Mouse (Mus musculus) forebrain, embryonic 11.5 days (tissue): ENCODE data around the gene Fbxo21. TPM values are rescaled to one million over a fixed set of nuclear protein-coding genes. Genes with fewer than 3 reads are reported as not detected.

Source experiments
- ATAC-seq: fragments of 200-750 bp; cut with Nextera tagmentation; replicated peaks from 2 replicates; pipeline ENCODE4 v1.8.0; 2017; ENCODE audit warnings: moderate TSS enrichment; ENCODE audit not compliant: low FRiP score
- DNase-seq: peaks from one replicate; pipeline ENCODE4 v3.0.0-alpha.2; 2017; ENCODE audit warnings: low spot score
- H3K27ac ChIP-seq: fragments of 300-500 bp; sonication (generic); 2 replicates; pipeline ENCODE4 v1.5.1; 2014; ENCODE audit warnings: low read depth, low read length
- H3K27me3 ChIP-seq: fragments of 300-500 bp; sonication (generic); 2 replicates; pipeline ENCODE4 v1.6.1; 2014; ENCODE audit warnings: mild to moderate bottlenecking, low read length, mixed read lengths; ENCODE audit not compliant: control insufficient read depth, insufficient read depth
- H3K36me3 ChIP-seq: fragments of 300-500 bp; sonication (generic); 2 replicates; pipeline ENCODE4 v1.6.1; 2014; ENCODE audit warnings: mild to moderate bottlenecking, low read length, moderate library complexity, mixed read lengths; ENCODE audit not compliant: control insufficient read depth, insufficient read depth
- H3K4me1 ChIP-seq: fragments of 300-500 bp; sonication (generic); replicated peaks from 2 replicates; pipeline ENCODE4 v1.6.1; 2014; ENCODE audit warnings: low read length, mixed read lengths; ENCODE audit not compliant: control insufficient read depth, insufficient read depth
- H3K4me2 ChIP-seq: fragments of 300-500 bp; sonication (generic); 2 replicates; pipeline ENCODE4 v1.6.1; 2014; ENCODE audit warnings: low read depth, mild to moderate bottlenecking, low read length, moderate library complexity, mixed read lengths; ENCODE audit not compliant: severe bottlenecking
- H3K4me3 ChIP-seq: fragments of 300-500 bp; sonication (generic); 2 replicates; pipeline ENCODE4 v1.5.1; 2014; ENCODE audit warnings: low read depth, low read length
- H3K9ac ChIP-seq: fragments of 300-500 bp; sonication (generic); 2 replicates; pipeline ENCODE4 v1.6.1; 2014; ENCODE audit warnings: low read length
- H3K9me3 ChIP-seq: fragments of 300-500 bp; sonication (generic); 2 replicates; pipeline ENCODE4 v1.6.1; 2016; ENCODE audit warnings: low read length, mixed read lengths; ENCODE audit not compliant: control insufficient read depth
- WGBS: fragments of 180-500 bp; shearing (Covaris S2); extraction: QIAGEN DNeasy Blood & Tissue Kit; methylation state at CpG from one replicate; pipeline ENCODE4 v1.1.7; 2014; 5-methylcytosine and 5-hydroxymethylcytosine counted together
- polyA plus RNA-seq: library from polyadenylated mRNA; unstranded; fragments of >200 nt; fragmentation: Nextera tagmentation; extraction: Ambion mirVana; gene quantifications from 2 replicates; pipeline ENCODE4 v1.2.1, GENCODE M21; 2014

Gene Fbxo21
- polyA plus RNA-seq, 1 experiment from 2014 or later: 122 TPM

DNA sequence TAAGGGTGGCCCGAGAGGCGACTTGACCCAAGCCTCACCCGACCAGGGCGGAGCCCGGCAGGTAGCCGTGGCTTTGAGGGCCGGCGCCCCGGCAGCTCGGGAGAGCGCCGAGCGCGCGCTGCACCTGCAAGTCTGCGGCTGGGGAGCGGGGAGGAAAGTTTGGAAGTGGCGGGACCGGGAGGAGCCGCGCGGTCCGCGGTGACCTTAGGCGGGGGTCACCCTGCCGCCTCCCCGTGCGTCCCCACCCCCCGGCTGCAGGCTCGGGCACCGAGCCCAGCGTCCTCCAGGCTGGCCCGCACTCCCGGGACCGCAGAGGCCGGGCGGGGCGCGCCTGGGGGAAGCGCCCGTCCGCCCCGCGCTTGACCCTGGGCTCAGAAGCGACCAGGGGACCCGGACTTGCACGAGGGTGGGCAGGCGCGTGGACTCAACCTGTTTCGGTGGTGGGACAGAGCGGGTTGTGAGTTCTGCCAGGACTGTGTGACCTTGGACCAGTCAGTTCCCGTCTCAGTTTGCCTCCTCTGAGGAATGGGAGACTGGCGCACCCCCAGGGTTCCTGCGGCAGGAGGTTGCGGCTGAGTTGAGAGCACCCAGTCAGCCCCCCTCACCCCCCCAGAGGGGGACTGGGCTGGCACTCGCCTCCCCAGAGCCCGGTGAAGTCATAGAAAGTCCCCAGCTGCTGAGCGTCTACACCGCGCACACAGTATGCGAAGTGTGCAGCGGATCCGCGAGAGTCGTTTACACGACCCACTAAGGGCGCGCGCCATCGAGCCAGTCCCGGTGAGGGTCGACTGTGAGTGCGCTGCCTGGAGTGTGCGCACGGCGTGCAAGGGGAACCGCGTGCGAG lies 51.9 kb downstream of the Fbxo21 start:
- Histone ChIP-seq H3K4me2 (peak overlapping the region; percentile 100), H3K4me1 (peaks cover 28% of the 10 kb centered on the region), H3K27ac (no peak overlapping the region), H3K4me3 (peak overlapping the region; percentile 62), H3K9me3 (no peaks in the 10 kb centered on the region), H3K36me3 (no peaks in the 10 kb centered on the region), H3K9ac (no peak overlapping the region; the same call in 1 of the 2 replicates), H3K27me3 (peaks cover 48% of the 10 kb centered on the region)
- WGBS: 2% methylated on average over 73 of the region's 79 CpGs
- no peak for DNase-seq
- ATAC-seq: no peak

DNA sequence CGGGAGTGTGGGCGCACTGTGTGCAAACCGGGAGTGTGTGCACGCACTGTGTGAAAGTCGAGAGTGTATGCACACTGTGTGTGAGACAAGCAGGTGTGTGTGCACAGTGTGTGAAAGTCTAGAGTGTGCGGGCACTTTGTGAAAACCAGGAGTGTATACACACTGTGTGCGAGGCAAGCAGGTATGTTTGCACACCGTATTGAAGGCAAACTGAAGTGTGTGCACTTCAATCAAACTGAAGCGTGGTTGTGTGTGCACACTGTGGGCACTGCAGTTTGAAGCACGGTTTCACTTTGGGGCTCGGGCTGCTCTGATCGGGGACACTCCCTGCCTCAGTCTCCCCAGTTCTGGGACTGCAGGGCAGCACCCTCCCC lies 52.5 kb downstream of the Fbxo21 start:
- no peak for DNase-seq
- H3K4me1 ChIP-seq: peaks cover 28% of the 10 kb centered on the region
- ATAC-seq: 0 out of 2 replicates have a peak, but pooled peaks have one; percentile 31

DNA sequence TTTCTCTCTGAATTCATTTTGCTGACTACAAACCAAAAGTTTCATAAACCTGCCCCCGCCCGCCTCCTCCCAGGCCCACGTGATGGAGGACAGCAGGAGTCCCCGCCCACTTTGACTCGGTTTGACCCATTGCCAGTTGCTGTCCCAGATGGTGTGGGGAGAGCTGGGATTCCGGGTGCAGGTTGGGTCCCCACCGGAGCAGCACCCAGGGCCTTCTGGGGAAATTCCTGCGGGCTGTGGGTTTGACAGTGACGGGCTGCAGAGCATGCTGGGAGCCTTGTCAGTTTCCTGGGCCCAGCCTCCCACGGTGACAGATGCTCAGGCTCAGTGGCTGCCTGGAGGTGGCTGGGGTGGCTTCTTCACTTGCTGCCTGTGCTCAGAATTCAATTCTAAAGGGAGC lies 52.9 kb downstream of the Fbxo21 start:
- H3K27ac ChIP-seq: no peak overlapping the region
- no peak for DNase-seq
- peak overlapping the region; percentile 11 for H3K4me3 ChIP-seq
- ATAC-seq: no peak
- H3K9me3 ChIP-seq: no peaks in the 10 kb centered on the region
- no peak overlapping the region for H3K9ac ChIP-seq
- no peaks in the 10 kb centered on the region for H3K36me3 ChIP-seq
- H3K4me1 ChIP-seq: peaks cover 28% of the 10 kb centered on the region
- 4% methylated on average over 10 of the region's 10 CpGs for WGBS
- H3K27me3 ChIP-seq: peaks cover 48% of the 10 kb centered on the region
- peak overlapping the region; percentile 25; the same call in 1 of the 2 replicates for H3K4me2 ChIP-seq

More for the DNA sequence above, 52.5 kb downstream of the Fbxo21 start:
- WGBS: 10% methylated on average over 12 of the region's 12 CpGs
- Histone ChIP-seq H3K9ac (no peak overlapping the region), H3K27me3 (peaks cover 48% of the 10 kb centered on the region), H3K4me3 (peak overlapping the region; percentile 62), H3K27ac (no peak overlapping the region), H3K9me3 (no peaks in the 10 kb centered on the region), H3K4me2 (peak overlapping the region; percentile 25; the same call in 1 of the 2 replicates), H3K36me3 (no peaks in the 10 kb centered on the region)

DNA sequence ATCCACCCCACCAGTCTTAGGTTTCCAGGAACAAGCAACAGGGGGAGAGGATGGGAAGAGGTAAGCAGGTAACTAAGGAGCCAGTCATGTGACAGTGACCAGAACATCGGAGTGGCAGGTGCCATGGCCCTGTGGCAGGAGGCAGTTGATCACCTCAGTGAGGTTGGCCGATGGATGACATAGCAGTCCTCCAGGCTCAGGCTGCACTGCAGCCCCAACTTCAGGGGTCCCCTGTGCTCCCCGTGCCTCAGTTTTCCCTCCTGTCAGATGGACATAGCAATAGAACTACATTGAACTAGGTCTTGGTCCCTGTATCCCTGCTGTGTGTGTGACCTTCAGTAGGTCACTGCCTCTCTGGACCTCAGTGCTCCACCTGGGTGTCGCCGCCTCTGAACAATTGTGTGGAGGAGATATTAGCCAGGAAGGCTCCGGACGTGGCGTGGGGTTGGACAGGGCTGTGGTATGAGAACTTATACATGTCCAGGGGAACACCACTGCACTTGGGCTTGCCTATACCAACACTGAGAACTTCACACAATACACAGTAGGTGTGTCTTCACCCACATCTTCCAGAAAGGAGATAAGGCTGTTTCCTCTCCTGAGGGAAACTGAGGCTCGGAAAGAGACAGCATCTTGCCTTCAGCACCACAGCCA lies 53.6 kb downstream of the Fbxo21 start:
- Histone ChIP-seq H3K27me3 (peaks cover 48% of the 10 kb centered on the region), H3K9ac (no peak overlapping the region), H3K4me2 (no peak overlapping the region), H3K27ac (no peak overlapping the region), H3K36me3 (no peaks in the 10 kb centered on the region), H3K9me3 (no peaks in the 10 kb centered on the region), H3K4me1 (peaks cover 28% of the 10 kb centered on the region), H3K4me3 (no peak overlapping the region)
- WGBS: 91% methylated on average over 9 of the region's 9 CpGs
- DNase-seq (no peak), ATAC-seq (no peak)

DNA sequence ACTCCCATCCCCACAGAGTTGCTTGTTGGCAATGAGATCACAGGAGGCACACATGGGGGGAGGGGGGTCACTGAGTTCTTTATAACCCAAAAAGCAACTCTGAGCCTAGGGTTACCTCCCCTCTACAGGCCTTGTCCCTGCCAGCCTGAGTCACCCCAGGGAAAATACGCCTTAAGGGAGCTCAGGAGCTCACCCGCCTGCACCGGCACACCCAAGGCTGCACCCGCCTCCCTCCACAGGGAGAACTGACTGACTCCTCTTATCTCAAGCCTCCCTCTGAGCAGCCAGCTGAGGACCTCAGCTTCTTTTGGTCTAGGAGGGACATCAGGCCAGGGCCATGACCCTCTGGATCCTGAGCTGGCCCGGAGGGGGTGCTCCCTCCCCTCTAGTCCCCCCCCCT lies 54.5 kb downstream of the Fbxo21 start:
- Histone ChIP-seq H3K9me3 (no peaks in the 10 kb centered on the region), H3K27ac (no peak overlapping the region), H3K9ac (no peak overlapping the region), H3K4me1 (peaks cover 28% of the 10 kb centered on the region), H3K4me3 (no peak overlapping the region), H3K27me3 (peaks cover 41% of the 10 kb centered on the region), H3K36me3 (no peaks in the 10 kb centered on the region), H3K4me2 (no peak overlapping the region)
- ATAC-seq: no peak
- WGBS: 51% methylated on average over 5 of the region's 5 CpGs
- no peak for DNase-seq

DNA sequence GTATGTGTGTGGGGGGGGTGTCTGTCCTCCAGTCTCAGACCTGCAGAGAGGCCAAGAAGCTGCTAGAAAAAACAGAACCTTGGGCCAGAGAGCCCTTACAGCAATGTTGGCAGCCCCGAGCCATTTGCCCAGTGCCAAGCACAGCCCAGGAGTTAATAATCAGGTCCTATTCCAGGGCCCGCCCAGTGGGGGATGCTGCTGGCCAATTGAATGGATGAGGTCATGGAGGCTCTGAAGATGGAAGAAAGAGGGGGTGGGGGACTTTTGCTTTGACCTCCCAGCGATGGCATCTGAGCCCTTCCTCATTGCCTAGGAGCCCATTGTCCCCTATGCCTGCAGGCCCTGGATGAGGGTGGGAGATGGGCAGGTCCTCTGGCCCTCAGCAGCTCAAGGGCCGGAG lies 55.0 kb downstream of the Fbxo21 start:
- Histone ChIP-seq H3K4me3 (no peak overlapping the region), H3K9ac (no peak overlapping the region), H3K9me3 (no peaks in the 10 kb centered on the region), H3K4me1 (peaks cover 23% of the 10 kb centered on the region), H3K36me3 (no peaks in the 10 kb centered on the region), H3K27me3 (peaks cover 37% of the 10 kb centered on the region), H3K4me2 (no peak overlapping the region), H3K27ac (no peak overlapping the region)
- no peak for ATAC-seq
- WGBS: 41% methylated on average over 4 of the region's 4 CpGs
- DNase-seq: no peak

DNA sequence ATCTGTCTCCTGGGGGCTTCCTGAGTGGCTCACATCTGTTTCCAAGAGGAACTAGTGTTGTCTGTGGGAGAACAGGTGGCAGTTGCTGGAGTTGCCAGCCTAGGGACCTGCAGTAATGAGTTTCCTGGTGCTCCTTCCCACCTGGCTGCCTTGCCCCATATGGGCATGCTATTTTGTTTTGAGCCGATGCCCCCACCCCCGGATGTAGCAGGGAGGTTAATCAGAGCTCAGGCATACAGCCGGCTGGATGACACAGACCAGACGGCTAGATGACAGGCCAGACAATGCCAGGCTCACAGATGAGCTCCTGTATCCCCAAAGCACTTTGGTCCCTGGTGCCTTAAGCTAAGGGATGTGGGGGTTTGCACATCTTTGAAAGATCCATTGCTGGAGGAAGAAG lies 56.8 kb downstream of the Fbxo21 start:
- Histone ChIP-seq H3K9me3 (no peaks in the 10 kb centered on the region), H3K4me1 (peaks cover 10% of the 10 kb centered on the region), H3K4me2 (no peak overlapping the region), H3K27ac (no peak overlapping the region), H3K27me3 (peaks cover 18% of the 10 kb centered on the region), H3K9ac (no peak overlapping the region), H3K4me3 (no peak overlapping the region), H3K36me3 (no peaks in the 10 kb centered on the region)
- no peak for DNase-seq
- ATAC-seq: no peak
- WGBS: 81% methylated on average over 4 of the region's 4 CpGs

DNA sequence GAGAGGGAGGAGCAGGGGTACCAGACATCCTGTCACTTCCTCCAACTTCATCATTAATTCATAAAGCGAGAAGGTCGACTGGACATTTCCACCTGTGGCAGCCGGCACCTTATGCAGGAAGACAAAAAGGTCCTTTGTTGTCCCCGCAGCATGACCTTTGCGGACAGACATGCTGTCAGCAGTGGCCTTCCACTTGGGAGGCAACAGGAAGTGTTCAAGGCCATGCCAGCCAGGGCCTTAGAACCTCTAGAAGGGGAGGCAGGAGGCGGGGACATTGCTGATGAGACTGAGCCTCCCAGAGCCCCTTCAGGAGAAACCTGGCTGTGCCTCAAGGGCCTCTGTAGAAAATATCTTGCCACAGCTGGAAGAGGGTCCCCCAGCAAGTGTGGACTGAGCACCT lies 57.2 kb downstream of the Fbxo21 start:
- H3K27me3 ChIP-seq: peaks cover 14% of the 10 kb centered on the region
- no peak overlapping the region for H3K4me2 ChIP-seq
- no peak overlapping the region for H3K27ac ChIP-seq
- no peak for ATAC-seq
- peaks cover 6% of the 10 kb centered on the region; the same call in 1 of the 2 replicates for H3K4me1 ChIP-seq
- WGBS: 84% methylated on average over 6 of the region's 6 CpGs
- no peak overlapping the region for H3K9ac ChIP-seq
- no peak for DNase-seq
- no peak overlapping the region for H3K4me3 ChIP-seq
- no peaks in the 10 kb centered on the region for H3K36me3 ChIP-seq
- H3K9me3 ChIP-seq: no peaks in the 10 kb centered on the region
